Mouse (Mus musculus) fibroblast of lung, adult 2 months (primary cell): ENCODE data around the gene Pygl.
A peak's percentile ranks its signal among the peaks of the same experiment; 100 is the strongest.

ENCODE experiments used
- DNase-seq: peaks from one replicate; pipeline ENCODE4 v3.0.0-alpha.2; 2011; ENCODE audit warnings: low read depth

The Pygl gene

DNA sequence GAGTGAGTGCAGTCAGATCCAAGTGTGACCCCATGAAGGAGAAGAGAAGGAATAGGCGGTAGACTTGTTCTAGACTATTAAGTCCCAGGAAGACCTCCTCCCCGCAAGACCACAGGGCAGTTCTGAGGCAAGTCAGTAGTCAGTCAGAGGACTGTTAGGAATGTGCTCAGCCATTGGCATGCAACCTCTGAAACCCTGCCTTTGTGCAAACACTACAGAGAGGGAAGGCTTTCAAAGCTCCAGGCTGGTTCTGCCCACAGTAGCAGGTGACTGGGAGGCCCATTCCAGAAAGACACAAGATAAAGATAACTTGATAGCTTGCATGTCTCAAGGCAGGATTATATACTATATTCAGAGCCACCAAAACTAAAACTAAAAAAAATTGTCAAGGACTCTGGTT, at the start of gene Pygl:
Gene Pygl (minus strand): TSS at position 195 of the 400 bp plus-strand sequence.
- no peak for DNase-seq

DNA sequence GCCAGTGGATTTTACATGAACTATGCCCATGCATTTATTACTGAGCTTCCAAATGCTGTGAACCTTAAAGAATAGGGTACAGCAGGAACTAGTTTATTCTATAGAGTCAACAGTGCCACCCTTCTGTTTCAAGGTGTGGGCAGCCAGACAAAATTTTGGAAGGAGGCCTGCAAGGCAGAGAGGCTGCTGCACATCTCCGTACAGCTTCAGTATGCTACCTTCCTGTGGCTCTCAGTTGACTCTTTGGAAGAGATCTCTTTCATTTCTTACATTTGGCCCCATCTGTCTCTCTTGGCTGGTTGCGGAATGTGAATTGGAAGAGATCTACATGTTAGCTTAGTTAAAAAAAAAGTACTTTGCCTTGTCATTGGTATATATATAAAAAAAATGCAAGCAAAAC, 49.6 kb upstream of the Pygl start:
- DNase-seq, result no peak

GRCm38 (mm10) chr12:70280381-70280780, 49.1 kb upstream of the Pygl start:
- DNase-seq, result no peak

DNA sequence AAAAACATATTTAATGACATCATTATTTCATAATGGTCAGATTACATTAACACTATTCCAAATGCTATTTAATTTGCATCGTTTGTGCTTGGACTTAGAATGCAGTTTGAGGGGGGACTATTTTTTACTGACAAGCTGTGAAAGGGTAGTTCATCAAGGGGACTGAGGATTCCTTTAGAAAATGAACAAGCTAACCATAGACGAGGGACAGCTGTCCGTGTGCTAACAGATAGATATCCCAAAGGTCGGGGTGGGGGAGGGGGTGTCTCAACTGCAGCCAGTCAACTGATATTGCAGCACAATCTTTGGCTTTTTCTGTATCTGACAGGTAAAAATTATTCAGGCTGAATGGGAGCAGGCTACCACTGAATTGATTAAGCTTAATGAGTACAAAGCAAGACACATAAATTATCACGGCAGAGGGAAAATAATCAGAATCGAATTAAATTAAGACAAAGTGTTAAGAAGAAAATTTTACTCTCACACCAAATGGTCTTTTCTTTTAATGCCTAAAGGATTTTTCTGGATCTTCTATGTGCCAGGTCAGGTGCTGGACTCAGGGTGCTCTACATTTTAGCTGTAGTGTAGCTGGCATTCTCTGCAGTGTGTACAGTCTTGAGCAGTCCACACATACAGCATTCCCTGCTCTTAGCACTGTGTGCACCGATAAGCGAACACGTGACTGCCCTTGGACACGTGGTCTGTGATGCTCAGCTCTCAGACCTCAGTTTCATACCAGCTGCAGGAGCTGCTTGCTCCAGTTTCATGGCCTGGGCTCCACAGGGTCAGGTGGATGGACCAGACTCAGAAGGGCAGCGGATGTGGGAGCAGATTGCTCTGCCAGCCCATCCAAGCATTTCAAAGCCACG, 46.0 kb upstream of the Pygl start:
- no peak for DNase-seq

DNA sequence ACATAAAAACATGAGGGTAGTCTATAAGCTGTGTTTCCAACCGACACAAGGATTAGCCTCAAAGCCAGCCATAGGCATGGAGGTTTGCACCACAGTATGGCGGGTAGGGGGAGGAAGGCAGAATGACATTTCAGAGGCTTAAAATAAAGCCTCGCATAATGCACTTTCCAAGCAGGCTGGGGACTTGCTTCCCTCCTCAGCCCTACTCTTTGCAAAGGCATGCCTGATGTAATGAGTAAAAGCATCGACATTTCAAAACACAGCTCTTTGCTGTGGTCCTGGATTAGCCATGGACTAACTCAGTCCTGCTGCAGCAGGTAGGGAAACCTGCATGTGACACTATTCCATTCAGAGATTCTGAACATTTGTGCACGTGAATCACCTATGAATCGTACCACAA, 38.4 kb upstream of the Pygl start:
- DNase-seq, result no peak

- no peak for DNase-seq
These were observed 36.0 kb upstream of the Pygl start for GRCm38 (mm10) chr12:70267314-70267713.

DNA sequence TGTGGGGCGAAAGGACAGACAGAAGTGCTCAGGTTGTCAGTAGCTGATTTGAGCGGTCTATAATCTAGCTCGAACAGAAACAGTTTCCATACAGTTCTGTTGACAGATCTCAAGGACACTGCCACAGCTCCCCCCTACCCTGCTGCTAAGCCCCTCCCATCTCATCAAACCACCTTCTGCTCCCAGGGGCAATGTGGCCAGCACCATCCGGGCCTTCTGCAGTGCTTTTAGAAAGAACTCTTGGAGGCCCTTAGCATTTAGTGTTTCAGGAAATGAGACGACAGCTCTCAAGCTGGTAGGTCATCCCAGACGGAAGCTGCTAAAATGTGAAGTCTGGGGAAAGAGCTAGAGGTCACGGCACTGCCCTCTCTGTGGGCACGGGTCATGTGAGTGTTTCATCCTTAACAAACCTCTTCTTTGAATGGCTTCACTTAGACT, 35.2 kb upstream of the Pygl start:
- no peak for DNase-seq

DNA sequence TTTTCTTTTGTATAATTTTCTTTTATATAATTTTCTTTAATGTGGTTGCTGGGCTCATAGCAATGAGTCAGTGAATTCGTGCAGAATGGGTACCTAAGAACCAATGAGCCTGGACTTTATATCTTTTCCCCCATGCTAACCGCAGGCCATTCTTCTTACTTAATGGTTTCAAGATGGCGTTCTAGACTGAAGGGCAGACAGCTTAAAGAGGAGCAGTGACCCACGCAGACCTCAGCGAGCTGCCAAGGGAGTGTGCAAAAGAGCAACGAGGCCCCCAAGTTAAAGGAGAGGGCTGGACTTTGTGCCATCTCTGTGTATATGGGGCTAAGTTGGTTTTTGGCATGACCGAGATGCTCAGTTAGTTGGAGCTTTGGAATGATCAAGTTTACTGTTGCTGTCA, 32.4 kb upstream of the Pygl start:
- DNase-seq, result no peak

GRCm38 (mm10) chr12:70262271-70262953, 31.1 kb upstream of the Pygl start:
- DNase-seq, result no peak

- DNase-seq, result no peak
These were observed 20.1 kb upstream of the Pygl start for GRCm38 (mm10) chr12:70251210-70251884.

DNA sequence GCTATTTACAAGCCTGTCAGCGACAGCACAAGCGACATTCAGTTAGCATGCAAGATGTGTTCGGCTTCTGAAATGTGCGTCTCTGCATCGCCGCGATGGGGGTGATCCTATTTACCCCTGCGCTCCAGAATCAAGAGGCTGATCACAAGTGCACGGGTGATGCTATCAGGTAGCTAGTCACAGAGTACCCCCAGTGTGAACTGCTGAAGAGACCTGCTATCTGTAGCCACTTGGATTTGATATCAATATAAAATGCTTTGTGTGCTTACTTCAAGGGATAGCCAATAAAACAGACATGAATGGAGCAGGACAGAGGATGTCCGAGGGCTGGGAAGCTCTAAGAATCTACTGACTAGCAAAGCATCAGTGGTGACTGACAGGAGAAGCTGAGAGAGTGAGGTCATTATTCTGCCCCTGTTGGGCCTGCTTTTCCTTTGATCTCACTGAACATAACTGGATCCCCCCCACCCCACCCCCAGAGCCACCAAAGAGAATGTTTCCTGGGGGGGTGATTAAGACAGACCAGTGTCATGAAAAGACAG, 18.4 kb upstream of the Pygl start:
- no peak for DNase-seq

GRCm38 (mm10) chr12:70247683-70248474, 16.6 kb upstream of the Pygl start:
- DNase-seq, result no peak

GRCm38 (mm10) chr12:70242550-70242949, 11.3 kb upstream of the Pygl start:
- DNase-seq, result no peak

DNA sequence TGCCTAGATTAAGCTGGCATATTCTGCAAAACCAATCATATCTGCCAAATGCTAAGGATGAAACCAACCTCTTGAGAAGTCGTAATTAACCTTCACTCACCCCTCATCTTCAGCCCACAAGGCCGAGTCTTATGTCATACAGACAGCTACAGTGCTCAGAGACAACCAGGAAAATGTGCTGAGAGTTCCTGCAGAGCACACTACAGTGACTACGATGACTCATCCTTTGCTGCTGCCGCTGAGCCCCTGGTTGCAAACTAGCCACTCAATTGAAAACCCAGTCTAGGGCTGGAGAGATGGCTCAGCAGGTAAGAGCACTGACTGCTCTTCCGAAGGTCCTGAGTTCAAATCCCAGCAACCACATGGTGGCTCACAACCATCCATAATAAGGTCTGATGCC, 8.5 kb upstream of the Pygl start:
- DNase-seq, result no peak

DNA sequence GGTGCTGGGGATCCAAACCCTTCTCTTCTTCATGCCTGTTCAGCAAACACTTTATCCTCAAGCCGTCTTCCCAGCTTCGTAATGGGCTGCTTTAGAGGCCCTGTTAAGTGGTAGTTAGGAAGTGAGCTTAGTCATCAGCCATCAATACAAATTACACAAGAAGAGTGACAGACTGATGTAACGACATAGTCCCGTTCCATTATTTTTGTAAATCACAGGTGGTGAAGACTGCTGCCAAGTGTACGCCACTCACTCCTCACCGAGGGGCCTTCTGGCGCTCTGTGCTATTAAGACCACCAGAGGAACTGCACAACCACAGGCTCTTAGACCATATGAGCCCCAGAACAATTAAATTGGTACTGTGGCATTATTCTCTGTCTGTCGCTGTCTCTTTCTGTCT, 7.3 kb upstream of the Pygl start:
- no peak for DNase-seq

DNA sequence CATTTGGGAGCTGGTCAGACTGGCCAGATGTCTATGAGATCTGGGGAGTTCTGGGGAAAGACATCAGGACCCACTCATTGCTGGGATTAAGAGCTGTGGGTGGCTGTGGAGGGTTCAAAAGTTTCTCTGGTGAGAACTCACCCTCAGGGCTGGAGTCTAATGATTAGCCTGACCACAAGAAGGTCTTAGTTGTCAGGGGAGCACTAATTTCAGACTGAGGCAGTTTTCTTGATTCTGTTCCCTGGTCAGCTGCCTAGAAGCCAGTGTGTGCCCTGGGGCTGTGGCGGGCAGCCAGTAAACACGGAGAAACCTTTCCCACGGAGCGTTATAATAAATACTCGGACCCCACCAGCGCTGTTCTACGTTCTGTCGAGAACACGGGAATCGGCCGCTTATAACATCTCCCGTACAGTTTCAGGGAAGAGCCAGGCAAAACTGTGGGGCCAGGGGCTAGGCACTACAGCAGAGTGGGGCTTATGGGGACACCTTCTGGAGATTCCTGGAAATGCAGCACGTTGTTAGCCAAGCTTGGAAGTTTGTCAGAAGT, 3.7 kb upstream of the Pygl start:
- peak; percentile 44 for DNase-seq

DNA sequence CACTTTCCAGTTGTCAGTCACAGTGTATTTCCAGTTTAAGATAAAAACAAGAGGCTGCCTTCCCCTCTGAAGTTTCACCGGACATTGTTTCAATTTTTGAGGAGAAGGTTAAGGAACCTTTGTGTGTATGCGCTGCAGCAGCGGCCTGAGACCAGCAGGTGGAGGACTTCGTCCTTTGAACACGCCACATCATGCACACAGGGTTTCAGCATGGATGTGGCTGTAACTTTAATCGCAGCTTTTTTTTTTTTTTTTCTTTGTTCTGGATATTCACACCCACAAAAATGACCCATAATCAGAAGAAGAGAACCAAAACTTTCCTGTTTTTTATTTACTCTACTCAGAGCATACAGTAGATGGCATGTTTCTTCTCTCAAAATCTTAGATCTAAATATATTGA, 3.1 kb upstream of the Pygl start:
- DNase-seq, result peak; percentile 40

GRCm38 (mm10) chr12:70233637-70234315, 2.5 kb upstream of the Pygl start:
- no peak for DNase-seq

DNA sequence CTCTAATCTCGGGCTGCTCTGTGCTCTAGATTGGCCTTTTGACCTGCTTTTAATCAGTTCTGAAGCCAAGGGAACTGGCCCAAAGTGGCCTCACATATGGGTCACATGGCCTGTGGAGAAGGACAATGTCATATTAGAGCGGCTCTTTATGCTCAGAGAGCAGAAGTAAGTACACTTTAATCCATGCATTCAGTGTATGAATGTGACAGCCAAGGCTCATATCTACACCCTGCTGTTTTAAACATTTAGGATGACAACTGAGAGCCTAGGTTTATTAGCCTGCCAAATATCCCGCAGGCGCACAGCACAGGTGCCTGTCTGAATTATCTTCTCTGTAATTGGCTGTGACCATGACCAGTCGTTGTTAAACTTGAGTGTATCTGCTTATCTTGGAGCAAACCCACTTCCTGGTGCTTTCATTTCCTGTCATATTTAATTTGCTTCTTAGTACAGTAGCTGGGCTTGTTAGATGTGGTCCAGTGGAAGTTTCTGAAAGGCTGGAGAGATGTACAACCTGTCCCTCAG, 794 bp upstream of the Pygl start:
- DNase-seq, result no peak

- no peak for DNase-seq
These were observed 3.1 kb downstream of the Pygl start for GRCm38 (mm10) chr12:70228155-70228554.
